Mouse (Mus musculus) liver, postnatal 0 days (tissue): ENCODE measurements around the gene Il18.

ENCODE experiments used
- CTCF ChIP-seq: sonication (generic); IDR thresholded peaks from 2 replicates; pipeline ENCODE4 v1.5.1; 2016; ENCODE audit warnings: antibody characterized with exemption, low read depth
- EP300 ChIP-seq: IDR thresholded peaks from 2 replicates; pipeline ENCODE4 v1.6.1; 2016; ENCODE audit warnings: antibody characterized with exemption, low read depth, mild to moderate bottlenecking

- no peak for TF ChIP-seq CTCF
- TF ChIP-seq EP300 = no peak
These were observed 38.3 kb downstream of the Il18 start for GRCm38 (mm10) chr9:50592955-50593354.
